Mouse (Mus musculus): ENCODE data around the gene Shisa5.

The Shisa5 gene

DNA sequence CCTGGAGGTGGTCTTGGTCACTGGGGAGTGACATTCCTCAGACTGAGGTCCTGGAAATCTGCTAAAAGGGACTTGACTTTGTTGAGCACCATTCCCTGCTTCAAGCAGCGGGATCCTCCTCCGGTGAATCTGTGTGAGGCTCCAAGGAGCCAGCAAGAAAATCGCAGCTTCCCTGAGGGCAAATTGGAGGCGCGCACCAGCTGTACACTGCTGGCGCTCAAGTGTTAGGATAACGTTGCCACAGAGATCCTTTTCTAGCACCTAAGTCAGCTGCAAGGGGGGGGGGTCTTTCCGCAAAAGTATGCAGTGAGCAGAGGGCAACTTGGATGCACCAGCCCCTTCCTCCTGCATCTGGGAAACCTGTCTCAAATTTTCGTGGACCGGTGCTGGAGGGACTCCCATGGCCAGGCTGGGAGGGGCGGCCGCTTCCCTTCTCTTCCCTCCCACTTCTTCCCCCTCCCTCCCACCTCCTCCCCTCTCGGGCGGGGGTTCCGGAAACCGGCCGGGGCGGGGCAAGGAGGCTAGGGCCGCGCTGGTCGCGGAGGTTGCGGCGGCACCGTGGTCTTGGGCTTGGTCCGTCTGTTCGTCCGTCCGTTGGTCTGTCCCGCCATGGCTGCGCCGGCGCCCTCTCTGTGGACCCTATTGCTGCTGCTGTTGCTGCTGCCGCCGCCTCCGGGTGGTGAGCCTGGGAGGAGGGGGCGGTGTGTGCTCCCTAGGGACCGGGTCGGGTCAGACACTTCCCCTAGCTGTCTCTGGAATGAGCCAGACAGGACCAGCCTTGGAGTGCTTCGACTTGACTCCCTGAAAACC is at the start of gene Shisa5:
TSS of gene Shisa5 (plus strand) at position 480 of the 810 bp plus-strand sequence.
- no peak for DNase-seq (ENCODE audit: low spot score)

DNA sequence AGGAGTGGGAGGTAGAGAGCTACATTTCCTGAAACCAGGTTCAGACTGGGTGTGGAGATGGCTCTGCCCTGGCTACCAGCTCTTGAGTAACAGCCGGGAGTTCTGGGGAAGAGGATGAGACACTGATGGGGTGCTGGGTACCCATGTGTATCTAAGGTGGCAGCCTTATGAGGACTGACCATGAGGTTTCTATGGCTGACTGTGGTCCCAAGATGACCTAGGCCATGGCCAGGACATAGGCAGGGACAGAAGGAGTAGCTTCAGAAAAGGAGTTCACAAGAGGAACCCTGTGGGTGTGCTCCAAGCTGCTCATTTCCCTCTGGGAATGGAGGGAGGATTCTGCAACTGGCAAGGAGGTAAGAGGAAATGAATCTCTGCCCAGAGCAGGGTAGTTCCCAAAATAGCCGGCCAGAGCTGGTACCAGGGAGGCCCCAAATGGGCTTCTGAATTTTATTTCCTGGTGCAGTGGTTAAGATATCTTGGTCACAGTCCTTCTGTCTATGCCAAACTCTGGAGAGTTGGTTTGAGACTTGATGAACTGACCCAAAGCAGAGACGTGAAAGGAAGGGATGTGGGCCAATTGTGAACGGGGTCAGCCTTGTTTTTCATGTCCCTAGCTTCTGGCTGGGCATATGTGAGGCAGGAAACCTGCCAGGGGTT is 48.4 kb upstream of the Shisa5 start:
- no peak for DNase-seq (ENCODE audit: low spot score)

DNA sequence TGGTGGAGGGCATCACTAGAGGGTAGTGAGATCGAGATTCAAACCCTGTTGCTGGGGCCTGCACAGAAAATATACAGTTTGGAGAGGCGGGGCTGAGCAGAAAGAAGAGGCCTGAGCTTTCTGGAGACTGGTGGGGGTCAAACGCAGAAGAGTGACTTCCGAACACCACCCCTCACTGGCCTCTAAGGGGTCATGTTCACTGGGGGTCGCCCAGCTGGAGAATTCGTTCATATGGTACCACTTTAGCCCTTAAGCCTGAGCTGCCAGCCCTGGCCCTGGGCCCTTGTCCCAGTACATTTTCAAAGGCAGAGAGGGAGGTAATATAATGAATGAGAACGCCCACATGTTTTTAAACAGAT is 47.9 kb upstream of the Shisa5 start:
- DNase-seq (ENCODE audit: low spot score), result no peak

DNA sequence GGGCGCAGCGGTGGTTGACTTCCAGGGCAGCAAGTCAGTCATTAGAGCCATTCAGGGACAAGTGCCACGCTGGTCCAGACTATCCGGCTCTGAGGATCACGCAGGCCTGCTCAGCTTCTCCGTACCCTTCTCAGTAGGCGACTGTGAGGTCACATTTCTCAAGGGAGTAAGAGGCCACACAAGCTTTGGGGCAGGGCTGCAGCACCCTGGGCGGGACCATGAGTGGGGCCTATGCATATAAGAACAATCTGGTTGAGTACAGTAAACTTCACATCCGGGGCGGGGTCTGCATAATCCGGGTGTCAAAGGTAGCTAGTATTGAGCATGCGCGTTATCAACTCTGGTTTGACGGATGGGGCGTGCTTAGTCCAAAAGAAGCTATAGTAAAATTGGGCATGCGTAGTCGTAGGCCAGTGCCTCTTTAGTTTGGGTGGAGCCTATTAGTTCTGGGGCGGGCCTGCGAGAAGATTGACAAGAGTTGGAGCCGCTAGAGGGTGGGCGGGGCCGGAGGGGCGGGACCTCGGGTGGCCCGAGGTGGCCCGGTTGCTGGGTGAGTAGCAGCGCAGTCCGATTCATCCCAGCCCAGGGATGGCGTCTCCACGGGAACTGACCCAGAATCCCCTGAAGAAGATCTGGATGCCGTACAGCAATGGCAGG is 46.8 kb upstream of the Shisa5 start, which contains the start of gene Pfkfb4:
TSS of gene Pfkfb4 (plus strand) at position 351 of the 657 bp plus-strand sequence.
- peak; percentile 93 for DNase-seq (ENCODE audit: low spot score)

DNA sequence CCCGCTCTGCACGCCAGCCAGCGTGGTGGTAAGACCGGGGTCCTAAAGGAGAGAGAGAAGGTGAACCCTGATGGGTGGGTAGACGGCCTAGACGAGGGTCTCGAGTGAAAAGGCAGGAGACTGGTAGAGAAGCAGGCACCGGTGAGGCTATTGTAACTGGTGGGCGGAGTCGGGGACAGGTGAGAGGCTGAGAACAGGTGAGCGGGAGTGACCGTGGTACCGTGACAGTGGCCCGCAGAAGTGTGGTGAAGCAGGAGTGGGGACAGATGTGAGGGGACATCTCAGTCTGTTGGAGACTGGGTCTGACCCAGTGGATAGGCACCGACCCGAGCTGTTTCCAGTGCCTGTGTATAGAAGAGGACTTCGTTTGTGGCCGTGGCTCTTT is 46.3 kb upstream of the Shisa5 start:
- no peak for DNase-seq (ENCODE audit: low spot score)

DNA sequence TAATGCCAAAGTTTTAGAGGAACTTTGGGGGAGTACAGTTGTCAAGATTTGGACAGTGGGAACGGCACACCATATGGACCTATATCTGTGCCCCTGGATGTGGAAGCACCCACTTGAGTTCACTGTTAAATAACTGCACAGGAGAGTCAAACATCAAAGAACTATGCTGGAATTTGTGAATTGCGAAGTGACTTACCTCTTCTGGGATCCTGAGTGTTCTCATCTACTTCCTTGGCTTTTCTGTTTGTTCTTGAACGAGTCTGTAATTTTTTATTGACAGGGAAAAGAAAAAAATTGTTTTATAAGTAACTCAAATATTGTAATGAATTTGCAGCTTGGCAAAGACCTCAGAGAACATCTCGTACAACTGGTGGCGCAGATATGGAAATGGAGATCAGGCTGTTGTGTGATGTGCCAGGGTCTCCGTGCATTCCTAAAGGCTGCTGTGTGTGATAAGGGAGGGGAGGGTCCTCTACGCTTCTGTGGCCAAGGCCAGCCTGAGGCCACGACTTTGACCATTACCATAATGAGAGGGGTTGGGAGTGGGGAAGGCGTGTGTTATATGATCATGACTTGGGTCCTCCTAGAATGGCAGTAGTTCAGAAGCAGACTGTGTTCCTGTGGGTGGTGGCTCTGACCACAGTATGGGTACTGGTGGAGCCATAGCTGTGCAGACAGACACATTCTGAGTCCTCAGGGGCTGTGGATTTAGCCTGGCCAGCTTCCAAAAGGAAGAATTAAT is 45.6 kb upstream of the Shisa5 start:
- DNase-seq (ENCODE audit: low spot score), result peak; percentile 63

DNA sequence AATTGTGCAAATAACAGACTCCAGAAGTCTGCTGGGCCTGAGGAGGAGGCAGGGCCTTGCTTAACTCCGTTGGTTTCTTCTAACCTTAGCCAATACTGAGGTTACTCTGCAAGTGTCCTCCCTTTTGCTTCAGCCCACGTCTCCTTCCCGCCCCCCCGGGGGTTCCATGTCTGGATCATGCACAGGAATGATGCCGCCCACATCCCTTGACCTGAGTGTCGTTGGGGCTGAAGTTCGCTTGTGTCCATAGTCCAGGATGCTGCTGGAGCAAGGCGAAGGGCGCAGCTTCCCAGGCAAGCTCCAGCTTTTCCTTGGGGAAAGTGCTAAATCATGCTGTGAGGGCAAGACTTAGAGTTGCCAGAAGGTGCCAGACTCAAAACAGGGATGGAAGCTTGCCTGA is 42.0 kb upstream of the Shisa5 start:
- no peak for DNase-seq (ENCODE audit: low spot score)

DNA sequence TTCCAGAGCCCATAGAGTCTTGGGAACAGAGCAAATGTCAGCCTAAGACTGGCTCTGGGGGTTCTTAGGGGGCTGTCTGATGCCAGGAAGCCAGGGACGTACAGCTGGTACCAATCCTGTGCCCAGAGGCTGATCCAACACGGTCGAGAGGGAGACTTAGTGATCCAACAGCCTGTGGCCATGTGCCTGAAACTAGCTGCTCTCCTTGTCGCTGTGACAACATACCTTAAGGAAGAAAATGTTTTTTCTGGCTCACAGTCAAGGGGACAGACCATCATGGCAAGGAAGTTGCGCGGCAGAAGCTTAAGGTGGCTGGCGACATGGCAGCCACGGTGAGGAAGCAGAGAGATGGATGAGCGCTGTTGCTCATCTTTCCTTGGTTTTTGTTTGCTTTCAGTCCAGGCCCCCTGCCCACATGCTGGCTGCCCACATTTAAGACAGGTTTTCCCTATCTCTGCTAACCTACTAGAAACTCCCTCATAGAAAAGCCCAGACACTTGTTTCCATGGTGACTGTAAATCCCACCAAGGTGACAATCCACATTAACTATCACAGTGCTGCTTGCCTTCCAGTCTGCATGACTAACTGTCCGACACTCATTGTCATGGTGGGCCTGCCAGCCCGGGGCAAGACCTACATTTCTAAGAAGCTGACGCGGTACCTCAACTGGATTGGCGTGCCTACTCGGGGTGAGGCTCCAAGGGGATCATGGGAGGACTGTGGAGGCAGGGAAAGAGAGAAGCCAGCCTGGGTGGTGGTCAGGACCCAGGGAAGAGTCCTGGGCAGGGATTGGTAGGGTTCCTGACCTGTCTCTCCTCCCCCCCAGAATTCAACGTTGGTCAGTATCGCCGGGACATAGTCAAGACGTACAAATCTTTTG is 39.8 kb upstream of the Shisa5 start:
- DNase-seq (ENCODE audit: low spot score), result no peak

DNA sequence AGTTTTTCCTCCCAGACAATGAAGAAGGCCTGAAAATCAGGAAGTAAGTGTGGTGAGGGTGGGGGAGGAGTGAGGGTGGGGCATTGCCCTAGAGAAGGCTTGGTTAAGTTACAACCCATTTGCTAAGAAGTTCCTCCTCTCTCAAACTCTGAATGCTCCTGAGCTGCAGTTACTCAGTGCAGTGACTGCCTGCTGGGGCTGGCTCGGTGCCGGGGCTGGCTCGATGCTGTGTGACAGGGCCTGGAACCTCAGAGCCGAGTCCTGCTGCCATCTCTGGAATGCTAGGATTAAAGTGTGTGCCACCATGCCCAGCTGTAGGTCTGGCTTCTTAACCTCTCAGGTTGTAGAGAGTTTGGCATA is 39.2 kb upstream of the Shisa5 start:
- no peak for DNase-seq (ENCODE audit: low spot score)

DNA sequence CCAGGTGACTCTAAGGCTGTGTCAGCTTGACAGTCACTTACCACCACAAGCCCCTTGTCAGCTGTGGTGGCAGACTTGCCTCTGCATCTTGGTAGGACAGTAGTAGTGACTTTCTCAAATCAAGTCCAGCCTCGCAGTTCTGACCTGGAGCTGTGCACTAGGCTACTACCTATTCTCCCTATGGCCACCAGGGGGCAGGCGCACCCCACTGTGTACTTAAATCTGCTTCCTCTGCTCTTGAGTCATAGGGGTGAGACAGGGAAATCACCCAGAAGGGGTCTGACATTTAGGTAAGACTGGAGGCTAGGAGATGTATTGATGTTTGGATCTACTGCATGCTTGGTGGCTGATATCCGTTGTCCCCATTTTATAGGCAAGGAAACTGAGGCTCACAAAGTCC is 37.6 kb upstream of the Shisa5 start:
- DNase-seq (ENCODE audit: low spot score), result no peak

DNA sequence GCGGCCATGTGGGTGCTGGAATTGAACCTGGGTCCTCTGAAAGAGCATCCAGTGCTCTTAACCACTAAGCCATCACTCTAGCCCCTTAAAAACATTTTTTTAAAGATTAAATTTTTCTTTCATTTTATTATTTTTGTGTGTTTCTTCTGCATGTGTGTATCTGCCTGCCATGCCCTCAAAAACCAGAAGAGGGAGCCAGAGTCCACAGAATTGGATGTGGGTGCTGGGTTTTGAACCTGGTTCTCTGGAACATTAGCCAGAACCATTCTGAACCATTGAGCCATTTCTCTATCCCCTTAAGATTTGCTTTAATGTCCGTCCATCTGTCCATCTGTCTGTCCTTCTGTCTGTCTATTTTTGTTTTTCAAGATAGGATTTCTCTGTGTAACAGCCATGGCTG is 35.2 kb upstream of the Shisa5 start:
- DNase-seq (ENCODE audit: low spot score), result no peak

DNA sequence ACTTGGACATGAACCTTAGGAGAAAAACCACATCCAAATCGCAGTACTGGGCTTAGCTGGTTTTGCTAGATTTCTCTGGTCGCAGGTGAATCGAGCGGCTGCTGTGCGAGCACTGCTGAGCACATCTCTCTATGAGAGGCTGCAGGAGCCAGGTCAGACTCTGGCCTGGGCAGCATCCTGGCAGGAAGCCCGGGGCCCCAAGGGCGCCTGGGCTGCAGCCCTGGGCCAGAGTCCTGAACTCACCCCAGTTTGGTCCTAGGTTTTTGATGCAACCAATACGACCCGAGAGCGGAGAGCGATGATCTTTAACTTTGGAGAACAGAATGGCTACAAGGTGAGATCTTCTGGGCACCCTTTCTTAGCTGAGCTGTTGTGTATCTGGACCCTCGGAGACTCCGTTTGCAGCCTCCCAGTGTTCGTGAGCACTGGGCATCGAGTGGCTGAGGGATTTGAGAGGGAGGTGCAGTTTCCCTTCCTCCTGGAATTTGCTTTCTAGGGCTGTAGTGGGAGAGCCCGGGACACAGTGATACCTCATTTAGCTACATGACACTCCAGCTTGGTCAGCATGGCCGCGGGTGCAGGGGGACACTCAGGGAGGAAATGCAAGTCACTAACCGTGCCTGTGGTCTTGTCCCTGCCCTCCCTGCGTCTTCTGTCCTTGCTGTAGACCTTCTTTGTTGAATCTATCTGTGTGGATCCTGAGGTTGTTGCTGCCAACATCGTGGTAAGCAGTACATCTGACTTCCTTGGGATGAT is 31.2 kb upstream of the Shisa5 start:
- DNase-seq (ENCODE audit: low spot score), result no peak

DNA sequence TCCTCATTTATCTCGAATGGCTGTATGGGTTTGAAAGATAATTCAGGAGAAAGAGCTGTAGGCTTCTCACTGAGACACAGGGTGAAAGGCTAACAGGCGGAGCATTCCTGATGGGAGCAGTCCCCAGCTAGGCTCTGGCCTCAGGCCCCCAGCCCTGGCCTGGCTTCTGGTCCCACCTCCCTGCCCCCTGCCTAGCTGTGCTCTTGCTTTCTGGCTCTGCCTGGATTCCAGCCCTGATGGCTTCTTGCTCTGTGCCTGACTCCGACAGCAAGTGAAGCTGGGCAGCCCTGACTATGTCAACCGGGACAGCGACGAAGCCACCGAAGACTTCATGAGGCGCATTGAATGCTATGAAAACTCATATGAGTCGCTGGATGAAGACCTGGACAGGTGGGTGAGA is 30.3 kb upstream of the Shisa5 start:
- no peak for DNase-seq (ENCODE audit: low spot score)

DNA sequence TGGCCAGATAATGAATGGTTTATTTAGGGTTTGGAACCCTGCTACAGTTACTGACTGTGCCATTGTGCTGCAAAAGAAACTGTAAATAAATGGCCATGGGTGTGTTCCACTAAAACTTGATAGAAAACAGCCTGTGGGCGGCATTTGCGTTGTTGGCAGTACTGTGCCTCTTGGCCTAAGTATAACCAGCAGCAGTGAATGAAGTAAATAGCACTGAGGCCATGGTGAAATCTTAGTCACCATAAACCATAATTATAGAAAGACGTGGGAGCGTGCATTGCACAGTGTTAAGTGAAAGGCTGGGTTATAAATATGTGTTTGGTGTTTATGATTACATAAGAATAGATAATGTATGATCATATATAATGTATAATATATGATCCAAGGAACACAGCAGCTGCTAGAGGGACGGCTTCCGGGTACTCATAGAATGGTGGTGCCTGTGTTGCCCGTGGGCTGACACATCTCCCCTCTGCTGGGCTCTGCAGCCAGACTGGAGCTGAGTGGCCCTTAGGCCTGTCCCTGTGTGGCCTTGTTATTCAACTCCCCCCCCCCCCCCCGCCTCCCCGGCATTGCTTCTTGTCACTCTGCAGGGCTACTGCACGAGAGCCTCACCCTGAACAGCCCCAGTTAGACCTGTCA is 29.2 kb upstream of the Shisa5 start:
- no peak for DNase-seq (ENCODE audit: low spot score)

DNA sequence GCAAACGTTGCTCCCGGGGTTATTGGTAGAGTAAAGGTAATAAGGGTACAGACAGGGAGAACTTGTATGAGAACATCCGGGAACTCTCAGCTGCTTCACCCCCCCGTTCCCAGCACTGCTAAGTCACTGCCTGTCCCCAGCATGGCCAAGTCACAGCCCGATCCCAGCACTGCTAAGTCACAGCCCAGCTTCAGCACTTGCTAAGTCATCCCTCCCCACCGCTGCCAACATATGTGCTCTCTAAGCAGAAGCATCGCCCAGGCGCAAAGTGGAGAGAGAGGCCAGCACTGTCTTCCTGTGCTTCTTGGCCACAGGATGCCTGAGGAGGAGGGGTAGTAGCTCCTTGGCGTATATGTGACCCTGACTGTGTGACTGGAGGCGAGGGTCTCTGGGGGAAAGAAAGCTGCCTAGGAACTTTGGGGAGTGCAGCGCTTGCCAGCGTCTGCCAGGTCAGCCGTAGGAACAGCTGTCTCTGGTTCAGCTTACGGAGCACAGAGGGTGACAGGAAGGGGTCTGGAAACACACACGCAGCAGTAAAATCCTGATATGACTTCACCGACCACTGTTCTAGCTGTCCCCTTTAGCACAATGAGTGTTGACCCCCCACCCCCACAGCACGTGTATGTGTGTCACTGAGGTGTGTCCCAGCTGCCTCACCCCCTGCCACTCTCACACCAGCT is 28.6 kb upstream of the Shisa5 start:
- no peak for DNase-seq (ENCODE audit: low spot score)

DNA sequence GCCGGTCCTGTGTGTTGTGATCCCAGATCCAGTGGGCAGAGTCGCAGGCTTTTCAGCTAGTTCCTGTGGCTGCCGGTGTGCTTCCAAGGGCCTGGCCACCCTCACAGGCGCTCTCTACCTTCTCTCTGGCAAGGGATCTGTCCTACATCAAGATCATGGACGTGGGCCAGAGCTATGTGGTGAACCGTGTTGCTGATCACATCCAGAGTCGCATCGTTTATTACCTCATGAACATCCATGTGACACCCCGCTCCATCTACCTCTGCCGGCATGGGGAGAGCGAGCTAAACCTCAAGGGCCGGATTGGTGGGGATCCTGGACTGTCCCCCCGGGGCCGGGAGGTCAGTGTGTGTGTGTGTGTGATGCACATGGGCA is 28.1 kb upstream of the Shisa5 start:
- DNase-seq (ENCODE audit: low spot score), result no peak

DNA sequence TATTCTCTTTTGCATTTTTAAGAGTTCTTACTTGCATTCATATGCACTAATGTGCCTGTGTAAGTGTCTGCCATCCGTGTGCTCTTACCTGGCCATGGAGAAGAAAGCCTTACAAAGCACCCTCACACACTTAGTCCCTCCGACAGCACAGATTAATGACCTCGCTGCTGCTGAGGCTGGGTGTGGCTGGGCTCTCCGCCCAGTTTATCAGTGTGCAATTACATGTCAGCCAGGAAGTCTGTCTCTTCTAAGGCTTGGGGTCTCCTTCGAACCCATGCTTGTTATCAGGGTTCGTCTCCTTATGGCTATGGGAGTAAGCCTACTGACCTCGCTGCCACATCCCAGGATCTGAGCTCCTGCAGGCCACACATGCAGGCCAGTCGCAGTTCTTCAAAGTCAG is 23.0 kb upstream of the Shisa5 start:
- no peak for DNase-seq (ENCODE audit: low spot score)

DNA sequence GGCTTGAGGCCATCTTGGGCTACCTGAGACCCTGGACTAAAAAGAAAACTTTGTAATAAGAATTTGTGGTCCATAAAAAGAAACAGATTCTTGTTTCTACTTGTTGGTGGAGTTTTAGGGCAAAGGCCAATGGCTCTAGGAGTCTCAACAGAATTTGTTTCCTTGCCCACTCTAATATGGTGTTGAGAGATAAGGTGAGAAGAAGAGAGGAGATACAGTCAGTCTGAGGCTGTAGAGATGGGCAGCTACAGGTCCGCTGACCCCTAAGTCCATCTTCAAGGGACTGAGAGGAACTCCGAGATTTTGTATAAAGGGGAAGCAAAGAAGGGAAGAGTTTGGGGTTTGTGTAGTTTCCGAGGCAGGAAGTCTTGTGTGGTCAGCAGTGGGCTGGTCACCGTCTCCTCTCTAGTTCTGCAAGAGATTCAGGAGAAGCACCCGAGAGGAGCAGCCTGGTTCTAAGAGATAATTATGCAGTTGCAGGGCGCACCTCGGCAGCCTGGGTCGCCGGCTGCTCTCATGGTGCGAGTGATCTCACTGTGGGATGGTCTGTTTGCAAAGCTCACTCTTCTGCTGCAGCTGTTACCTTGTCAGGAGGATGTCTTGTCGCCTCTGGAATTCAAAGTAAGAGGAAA is 21.3 kb upstream of the Shisa5 start:
- no peak for DNase-seq (ENCODE audit: low spot score)

DNA sequence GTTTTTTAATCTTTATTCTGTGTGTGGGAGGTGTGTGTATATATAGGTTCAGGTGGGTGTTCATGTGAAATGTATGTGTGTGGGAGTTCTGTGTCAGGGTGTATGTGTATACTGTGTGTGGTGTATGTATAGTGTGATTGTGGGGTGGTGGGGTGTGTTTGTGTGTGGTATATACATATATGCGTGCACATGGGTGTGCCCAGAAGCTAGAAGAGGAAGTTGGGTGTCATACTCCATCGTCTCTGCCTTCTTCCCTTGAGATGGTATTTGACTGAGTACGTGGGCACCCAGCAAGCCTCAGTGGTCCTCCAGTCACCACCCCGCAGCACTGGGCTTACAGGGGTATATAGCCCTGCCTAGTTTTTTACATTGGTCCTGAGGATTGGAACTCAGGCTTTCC is 16.9 kb upstream of the Shisa5 start:
- DNase-seq (ENCODE audit: low spot score), result no peak

All from testis, postnatal 14 days (tissue).